Mouse (Mus musculus) small intestine, adult 2 months (tissue): Measurements from ENCODE around the gene Galk1. TPM values are rescaled to one million over a fixed set of nuclear protein-coding genes. Genes with fewer than 3 reads are reported as not detected.

Experiments
- H3K27ac ChIP-seq: fragments of 200-500 bp; 2 replicates; pipeline ENCODE4 v1.5.1; 2012; ENCODE audit warnings: low read depth, low read length, control low read depth, inconsistent platforms; ENCODE audit not compliant: insufficient read depth
- H3K27me3 ChIP-seq: fragments of 200-500 bp; 2 replicates; pipeline ENCODE4 v1.6.1; 2012; ENCODE audit warnings: mild to moderate bottlenecking, moderate library complexity, low read length, inconsistent platforms; ENCODE audit not compliant: control insufficient read depth, insufficient read depth
- H3K36me3 ChIP-seq: fragments of 200-500 bp; 2 replicates; pipeline ENCODE4 v1.6.1; 2012; ENCODE audit warnings: mild to moderate bottlenecking, low read length, control low read depth, inconsistent platforms; ENCODE audit not compliant: control insufficient read depth, insufficient read depth
- H3K4me1 ChIP-seq: fragments of 200-500 bp; 2 replicates; pipeline ENCODE4 v1.6.1; 2012; ENCODE audit warnings: low read length, inconsistent platforms, mixed read lengths; ENCODE audit not compliant: control insufficient read depth, insufficient read depth, insufficient read length
- H3K4me3 ChIP-seq: fragments of 200-500 bp; 2 replicates; pipeline ENCODE4 v1.5.1; 2012; ENCODE audit warnings: low read depth, mild to moderate bottlenecking, control low read depth, inconsistent platforms, low read length, moderate library complexity
- CTCF ChIP-seq: fragments of 200-500 bp; IDR thresholded peaks from 2 replicates; pipeline ENCODE4 v1.5.1; 2012; ENCODE audit warnings: low read depth, mild to moderate bottlenecking, control low read depth, inconsistent platforms, low read length, moderate library complexity, mixed read lengths; ENCODE audit not compliant: insufficient replicate concordance, insufficient read length; ENCODE audit errors: extremely low read depth
- POLR2A ChIP-seq: fragments of 200-500 bp; IDR thresholded peaks from 2 replicates; pipeline ENCODE4 v1.6.1; 2012; ENCODE audit warnings: low read depth, mild to moderate bottlenecking, control low read depth, inconsistent platforms, low read length, moderate library complexity
- WGBS: fragments of 180-500 bp; shearing (Covaris S2); methylation state at CpG from one replicate; pipeline ENCODE4 v1.1.7; 2018; 5-methylcytosine and 5-hydroxymethylcytosine counted together
- polyA plus RNA-seq: library from polyadenylated mRNA; depleted of rRNA; stranded (reverse); fragments of >200 nt; gene quantifications from 2 replicates; pipeline ENCODE4 v1.2.3, GENCODE M21; 2012

Galk1 gene
- polyA plus RNA-seq, 1 experiment, result 53.3 TPM

DNA sequence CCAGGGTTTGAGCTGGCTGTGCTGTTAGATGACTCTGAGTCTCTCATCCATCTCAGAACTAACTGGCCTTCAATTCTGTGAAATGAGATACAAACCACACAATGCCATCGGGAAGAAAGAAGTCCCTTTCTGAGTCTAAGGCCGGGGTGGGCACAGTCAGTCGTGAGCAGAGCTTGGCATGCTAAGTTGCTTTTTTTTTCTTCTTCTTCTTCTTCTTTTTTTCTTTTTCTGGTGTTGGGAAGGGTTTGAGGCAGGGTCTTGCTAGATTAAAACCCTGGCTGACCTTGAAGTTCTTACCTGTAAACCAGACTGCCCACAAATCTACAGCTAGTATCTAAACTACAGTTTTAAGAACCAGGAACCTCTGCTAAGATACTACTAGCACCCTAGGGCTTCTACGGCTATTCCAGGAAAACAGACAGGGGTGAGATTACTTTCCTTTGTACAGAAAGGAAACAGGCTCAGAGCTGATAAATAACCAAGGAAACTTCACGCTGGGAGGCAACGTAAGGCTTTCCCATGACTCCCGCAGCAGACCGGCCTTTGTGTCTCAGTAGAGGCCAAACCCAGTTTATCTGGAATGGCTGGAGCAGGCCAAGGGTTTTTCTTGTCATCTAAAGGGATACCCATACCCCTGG, 8.2 kb downstream of the Galk1 start:
- peak overlapping the region; percentile 56 for H3K4me3 ChIP-seq
- peak overlapping the region; percentile 76 for H3K27ac ChIP-seq
- H3K27me3 ChIP-seq, result no peaks in the 10 kb centered on the region
- H3K4me1 ChIP-seq, result peaks cover 24% of the 10 kb centered on the region
- WGBS, result 34% methylated on average over 8 of the region's 8 CpGs
- H3K36me3 ChIP-seq, result peaks cover 48% of the 10 kb centered on the region
- TF ChIP-seq POLR2A (no peak), CTCF (no peak)

GRCm38 (mm10) chr11:116002894-116003293, 9.6 kb downstream of the Galk1 start:
- WGBS, result 90% methylated on average over 3 of the region's 3 CpGs

GRCm38 (mm10) chr11:116001725-116002124, 10.8 kb downstream of the Galk1 start:
- peaks cover 38% of the 10 kb centered on the region for H3K36me3 ChIP-seq
- 70% methylated on average over 6 of the region's 6 CpGs for WGBS
- H3K4me1 ChIP-seq, result peaks cover 24% of the 10 kb centered on the region
- no peak overlapping the region for H3K4me3 ChIP-seq
- H3K27me3 ChIP-seq, result no peaks in the 10 kb centered on the region
- no peak overlapping the region for H3K27ac ChIP-seq
- TF ChIP-seq POLR2A (no peak), CTCF (no peak)

More at GRCm38 (mm10) chr11:116002894-116003293, 9.6 kb downstream of the Galk1 start:
- TF ChIP-seq CTCF, result no peak
- no peak for TF ChIP-seq POLR2A
- no peak overlapping the region for H3K27ac ChIP-seq
- peaks cover 24% of the 10 kb centered on the region for H3K4me1 ChIP-seq
- H3K27me3 ChIP-seq, result no peaks in the 10 kb centered on the region
- H3K4me3 ChIP-seq, result no peak overlapping the region
- peaks cover 42% of the 10 kb centered on the region for H3K36me3 ChIP-seq

GRCm38 (mm10) chr11:116000607-116001006, 11.9 kb downstream of the Galk1 start:
- peaks cover 14% of the 10 kb centered on the region for H3K4me1 ChIP-seq
- H3K36me3 ChIP-seq, result peaks cover 39% of the 10 kb centered on the region
- H3K27ac ChIP-seq, result no peak overlapping the region
- TF ChIP-seq CTCF, result no peak
- no peak for TF ChIP-seq POLR2A
- H3K27me3 ChIP-seq, result no peaks in the 10 kb centered on the region
- no peak overlapping the region for H3K4me3 ChIP-seq
- 78% methylated on average over 10 of the region's 10 CpGs for WGBS

GRCm38 (mm10) chr11:115999538-116000143, 12.9 kb downstream of the Galk1 start:
- Histone ChIP-seq H3K4me3 (no peak overlapping the region), H3K4me1 (peaks cover 5% of the 10 kb centered on the region), H3K27me3 (no peaks in the 10 kb centered on the region), H3K27ac (no peak overlapping the region), H3K36me3 (peaks cover 43% of the 10 kb centered on the region)
- TF ChIP-seq POLR2A (no peak), CTCF (peak; percentile 61; the same call in 1 of the 2 replicates)
- 20% methylated on average over 14 of the region's 14 CpGs for WGBS

- peaks cover 1% of the 10 kb centered on the region; the same call in 1 of the 2 replicates for H3K4me1 ChIP-seq
- no peaks in the 10 kb centered on the region for H3K27me3 ChIP-seq
- WGBS, result 69% methylated on average over 7 of the region's 7 CpGs
- TF ChIP-seq POLR2A (no peak), CTCF (no peak)
- H3K4me3 ChIP-seq, result no peak overlapping the region
- no peak overlapping the region for H3K27ac ChIP-seq
- H3K36me3 ChIP-seq, result peaks cover 45% of the 10 kb centered on the region
Observed at GRCm38 (mm10) chr11:115999027-115999426, 13.5 kb downstream of the Galk1 start.

DNA sequence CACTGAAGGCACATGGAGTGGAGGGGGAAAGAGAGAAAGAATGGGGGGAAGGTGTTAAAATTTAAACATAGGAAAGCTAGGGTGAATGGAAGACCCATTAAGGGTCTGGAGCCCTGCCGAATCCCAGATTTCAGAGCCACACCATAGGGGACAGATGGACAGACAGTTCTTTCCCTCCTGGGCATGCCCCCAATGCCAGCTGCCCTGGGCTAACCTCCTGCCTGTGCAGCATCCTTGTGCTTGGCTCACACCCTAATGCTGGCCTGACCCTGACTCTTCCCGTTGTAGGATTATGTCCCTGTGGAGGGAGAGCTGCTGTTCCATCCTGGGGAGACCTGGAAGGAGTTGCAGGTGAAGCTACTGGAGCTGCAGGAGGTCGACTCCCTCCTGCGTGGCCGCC, 14.9 kb downstream of the Galk1 start:
- Histone ChIP-seq H3K27me3 (no peaks in the 10 kb centered on the region), H3K27ac (no peak overlapping the region), H3K4me1 (no peaks in the 10 kb centered on the region; the same call in 1 of the 2 replicates), H3K36me3 (peaks cover 46% of the 10 kb centered on the region), H3K4me3 (no peak overlapping the region)
- 76% methylated on average over 5 of the region's 5 CpGs for WGBS
- TF ChIP-seq POLR2A (no peak), CTCF (no peak)
